Mouse (Mus musculus) lung, embryonic 15.5 days (tissue): ENCODE data around the gene Gm5485. TPM values are rescaled to one million over a fixed set of nuclear protein-coding genes. Genes with fewer than 3 reads are reported as not detected.

ENCODE experiments used
- ATAC-seq: fragments of 200-750 bp; cut with Nextera tagmentation; 2 replicates; pipeline ENCODE4 v1.8.0; 2017; ENCODE audit warnings: moderate number of reproducible peaks, borderline replicate concordance; ENCODE audit not compliant: low FRiP score, low TSS enrichment; ENCODE audit errors: extremely low read depth
- H3K27ac ChIP-seq: fragments of 300-500 bp; sonication (generic); 2 replicates; pipeline ENCODE4 v1.5.1; 2015; ENCODE audit warnings: moderate library complexity, mild to moderate bottlenecking, inconsistent platforms
- H3K27me3 ChIP-seq: fragments of 300-500 bp; sonication (generic); 2 replicates; pipeline ENCODE4 v1.6.1; 2015; ENCODE audit warnings: inconsistent platforms
- H3K36me3 ChIP-seq: fragments of 300-500 bp; sonication (generic); 2 replicates; pipeline ENCODE4 v1.6.1; 2015; ENCODE audit warnings: inconsistent platforms
- H3K4me1 ChIP-seq: fragments of 300-500 bp; sonication (generic); 2 replicates; pipeline ENCODE4 v1.6.1; 2015; ENCODE audit warnings: inconsistent platforms
- H3K4me2 ChIP-seq: fragments of 300-500 bp; sonication (generic); 2 replicates; pipeline ENCODE4 v1.6.1; 2015; ENCODE audit warnings: inconsistent platforms, mild to moderate bottlenecking, moderate library complexity
- H3K4me3 ChIP-seq: fragments of 300-500 bp; sonication (generic); 2 replicates; pipeline ENCODE4 v1.5.1; 2015; ENCODE audit warnings: mild to moderate bottlenecking, inconsistent platforms
- H3K9ac ChIP-seq: fragments of 300-500 bp; sonication (generic); 2 replicates; pipeline ENCODE4 v1.6.1; 2015; ENCODE audit warnings: inconsistent platforms
- H3K9me3 ChIP-seq: fragments of 300-500 bp; sonication (generic); 2 replicates; pipeline ENCODE4 v1.6.1; 2016; ENCODE audit warnings: inconsistent platforms
- WGBS: fragments of 180-500 bp; shearing (Covaris S2); methylation state at CpG from one replicate; pipeline ENCODE4 v1.1.7; 2015; 5-methylcytosine and 5-hydroxymethylcytosine counted together
- polyA plus RNA-seq: library from polyadenylated mRNA; unstranded; fragments of >200 nt; fragmentation: Nextera tagmentation; extraction: Ambion mirVana; gene quantifications from 2 replicates; pipeline ENCODE4 v1.2.1, GENCODE M21; 2015

Gm5485 gene
- polyA plus RNA-seq = not detected in 2 replicates

GRCm38 (mm10) chr16:48412246-48412645, at the start of gene Gm5485:
TSS of gene Gm5485 (minus strand) at chr16:48412416.
- H3K27me3 ChIP-seq = no peaks in the 10 kb centered on the region
- H3K4me3 ChIP-seq = no peak within 1 kb of the TSS
- no peaks in the 10 kb centered on the region for H3K36me3 ChIP-seq
- H3K4me1 ChIP-seq = peaks cover 9% of the 10 kb centered on the region
- no peak within 1 kb of the TSS for H3K4me2 ChIP-seq
- H3K27ac ChIP-seq = no peak within 1 kb of the TSS
- H3K9ac ChIP-seq = no peak within 1 kb of the TSS
- no peak for ATAC-seq
- 81% methylated on average over 1 of the region's 1 CpGs for WGBS
- no peaks in the 10 kb centered on the region for H3K9me3 ChIP-seq

- 38% methylated on average over 3 of the region's 3 CpGs for WGBS
- Histone ChIP-seq H3K36me3 (no peaks in the 10 kb centered on the region), H3K27ac (no peak overlapping the region), H3K9me3 (no peaks in the 10 kb centered on the region), H3K27me3 (no peaks in the 10 kb centered on the region), H3K4me1 (no peaks in the 10 kb centered on the region), H3K4me2 (no peak overlapping the region), H3K4me3 (no peak overlapping the region), H3K9ac (no peak overlapping the region)
- ATAC-seq = no peak
Measured at GRCm38 (mm10) chr16:48453264-48453663, 41.0 kb upstream of the Gm5485 start.

- no peak overlapping the region for H3K4me3 ChIP-seq
- 62% methylated on average over 8 of the region's 8 CpGs for WGBS
- H3K9ac ChIP-seq = no peak overlapping the region
- H3K9me3 ChIP-seq = no peaks in the 10 kb centered on the region
- H3K27me3 ChIP-seq = no peaks in the 10 kb centered on the region
- no peak overlapping the region for H3K27ac ChIP-seq
- no peak for ATAC-seq
- no peak overlapping the region for H3K4me2 ChIP-seq
- H3K4me1 ChIP-seq = no peaks in the 10 kb centered on the region
- H3K36me3 ChIP-seq = no peaks in the 10 kb centered on the region
Measured at GRCm38 (mm10) chr16:48446161-48446925, 34.1 kb upstream of the Gm5485 start.

GRCm38 (mm10) chr16:48444589-48444988, 32.4 kb upstream of the Gm5485 start:
- no peaks in the 10 kb centered on the region for H3K9me3 ChIP-seq
- no peak for ATAC-seq
- H3K9ac ChIP-seq = no peak overlapping the region
- H3K27me3 ChIP-seq = no peaks in the 10 kb centered on the region
- 94% methylated on average over 5 of the region's 5 CpGs for WGBS
- no peak overlapping the region for H3K4me3 ChIP-seq
- no peak overlapping the region for H3K4me2 ChIP-seq
- H3K4me1 ChIP-seq = no peaks in the 10 kb centered on the region
- H3K36me3 ChIP-seq = no peaks in the 10 kb centered on the region
- no peak overlapping the region for H3K27ac ChIP-seq

- Histone ChIP-seq H3K4me2 (no peak overlapping the region), H3K27ac (no peak overlapping the region)
- no peak for ATAC-seq
Measured at GRCm38 (mm10) chr16:48437476-48437875, 25.3 kb upstream of the Gm5485 start.

DNA sequence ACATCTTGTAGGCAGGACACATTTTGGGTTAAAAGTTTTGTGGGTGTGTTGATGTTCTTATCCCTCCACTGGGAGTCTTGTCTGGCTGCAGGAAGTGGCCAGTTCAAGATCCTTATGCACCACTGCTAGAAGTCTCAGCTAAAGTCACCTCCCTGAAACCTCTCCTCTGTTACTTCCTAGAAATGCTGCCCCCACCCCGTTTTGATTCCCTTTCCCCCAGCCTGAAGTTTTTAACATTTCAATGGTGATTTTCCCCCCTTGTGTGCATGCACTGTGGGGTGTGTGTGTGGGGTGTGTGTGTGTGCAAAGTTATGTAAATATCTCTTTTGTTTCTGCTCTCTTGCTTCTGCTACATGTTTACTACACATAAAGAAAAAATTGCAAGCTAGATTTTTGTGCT, 23.2 kb upstream of the Gm5485 start:
- H3K27ac ChIP-seq = no peak overlapping the region
- no peaks in the 10 kb centered on the region for H3K9me3 ChIP-seq
- 25% methylated on average over 1 of the region's 1 CpGs for WGBS

More at GRCm38 (mm10) chr16:48437476-48437875, 25.3 kb upstream of the Gm5485 start:
- H3K9ac ChIP-seq = no peak overlapping the region
- no peak overlapping the region for H3K4me3 ChIP-seq
- H3K4me1 ChIP-seq = no peaks in the 10 kb centered on the region
- H3K9me3 ChIP-seq = no peaks in the 10 kb centered on the region
- H3K27me3 ChIP-seq = no peaks in the 10 kb centered on the region
- no peaks in the 10 kb centered on the region for H3K36me3 ChIP-seq

GRCm38 (mm10) chr16:48431027-48431426, 18.8 kb upstream of the Gm5485 start, which contains the start of gene Morc1:
TSS of gene Morc1 (plus strand) at chr16:48431237.
- 0 out of 2 replicates have a peak, but pooled peaks cover 3% of the 10 kb centered on the region for H3K4me1 ChIP-seq
- no peak for ATAC-seq
- no peak within 1 kb of the TSS for H3K4me3 ChIP-seq
- H3K9ac ChIP-seq = no peak within 1 kb of the TSS
- no peak within 1 kb of the TSS for H3K27ac ChIP-seq
- H3K9me3 ChIP-seq = no peaks in the 10 kb centered on the region
- no peaks in the 10 kb centered on the region for H3K27me3 ChIP-seq
- H3K4me2 ChIP-seq = no peak within 1 kb of the TSS
- 92% methylated on average over 15 of the region's 15 CpGs for WGBS
- no peaks in the 10 kb centered on the region for H3K36me3 ChIP-seq

More for the DNA sequence above, 23.2 kb upstream of the Gm5485 start:
- no peak for ATAC-seq
- H3K4me1 ChIP-seq = no peaks in the 10 kb centered on the region
- H3K9ac ChIP-seq = no peak overlapping the region
- no peak overlapping the region for H3K4me2 ChIP-seq
- H3K4me3 ChIP-seq = no peak overlapping the region
- no peaks in the 10 kb centered on the region for H3K27me3 ChIP-seq
- no peaks in the 10 kb centered on the region for H3K36me3 ChIP-seq

DNA sequence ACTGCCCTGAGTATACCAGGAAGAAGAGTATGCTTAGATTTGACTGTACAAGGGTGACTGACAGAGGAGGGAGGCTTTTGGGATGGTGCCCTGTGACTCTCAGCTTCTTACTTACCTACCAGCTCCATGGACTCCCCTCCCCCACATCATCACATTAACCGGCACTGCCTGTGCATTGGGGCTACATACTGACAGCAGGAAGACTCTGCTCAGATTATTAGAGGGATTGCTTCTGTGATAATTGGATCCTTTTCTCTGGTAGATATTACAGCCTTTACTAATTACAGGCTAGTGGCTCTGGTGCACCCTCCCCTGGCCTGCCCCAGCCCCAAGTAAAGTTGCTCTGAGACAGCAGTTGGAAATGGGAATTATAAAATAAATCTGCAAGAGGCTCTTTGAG, 17.2 kb upstream of the Gm5485 start:
- Histone ChIP-seq H3K9ac (no peak overlapping the region), H3K36me3 (no peaks in the 10 kb centered on the region), H3K4me3 (no peak overlapping the region), H3K9me3 (no peaks in the 10 kb centered on the region), H3K4me1 (0 out of 2 replicates have a peak, but pooled peaks cover 3% of the 10 kb centered on the region), H3K27ac (no peak overlapping the region), H3K27me3 (no peaks in the 10 kb centered on the region), H3K4me2 (no peak overlapping the region)
- no peak for ATAC-seq
- 50% methylated on average over 1 of the region's 1 CpGs for WGBS

DNA sequence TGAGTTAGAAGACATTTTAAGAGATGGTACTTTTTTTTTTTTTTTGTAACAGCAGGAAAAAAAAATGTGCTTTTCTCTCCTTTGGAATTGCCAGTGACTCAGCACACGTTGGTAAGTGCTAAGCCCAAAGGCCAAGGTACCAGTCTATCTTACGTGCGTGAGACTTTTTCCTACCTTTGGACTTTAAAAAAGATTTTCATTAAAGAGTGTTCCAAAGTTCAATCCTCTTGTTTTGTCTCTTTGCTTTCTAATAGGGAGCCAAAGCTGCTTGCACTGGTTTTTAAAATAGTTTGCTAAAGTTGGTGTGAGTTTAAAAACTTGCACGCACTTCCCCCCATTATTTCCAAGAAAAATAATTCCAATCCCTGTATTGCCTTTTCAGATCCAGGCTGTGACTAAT, 11.9 kb upstream of the Gm5485 start:
- ATAC-seq = no peak
- Histone ChIP-seq H3K4me3 (no peak overlapping the region), H3K36me3 (no peaks in the 10 kb centered on the region), H3K4me2 (no peak overlapping the region), H3K27ac (no peak overlapping the region), H3K9ac (no peak overlapping the region), H3K27me3 (no peaks in the 10 kb centered on the region), H3K9me3 (no peaks in the 10 kb centered on the region), H3K4me1 (0 out of 2 replicates have a peak, but pooled peaks cover 2% of the 10 kb centered on the region)
- 86% methylated on average over 4 of the region's 4 CpGs for WGBS

DNA sequence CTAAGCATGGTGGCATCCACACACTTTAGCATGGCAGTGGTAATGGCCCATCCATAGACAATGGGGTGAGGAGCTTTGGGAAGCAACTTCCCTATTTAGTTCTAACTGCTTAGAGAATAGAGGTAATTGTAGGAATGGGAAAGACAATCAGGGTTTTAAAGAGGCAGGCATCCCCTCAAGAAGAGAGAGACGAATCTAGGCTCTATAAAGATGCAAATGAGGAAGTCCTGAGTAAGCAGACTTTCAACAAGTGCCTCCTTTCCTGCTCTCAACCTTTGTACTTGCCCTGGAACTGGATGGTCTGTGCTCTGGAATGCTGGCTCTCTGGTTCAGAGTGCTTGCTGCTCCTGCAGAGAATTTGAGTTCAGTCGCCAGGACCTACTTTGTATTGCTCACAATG, 10.3 kb upstream of the Gm5485 start:
- H3K36me3 ChIP-seq = no peaks in the 10 kb centered on the region
- H3K27me3 ChIP-seq = no peaks in the 10 kb centered on the region
- no peak for ATAC-seq
- WGBS = 43% methylated on average over 2 of the region's 2 CpGs
- no peaks in the 10 kb centered on the region for H3K9me3 ChIP-seq
- H3K4me3 ChIP-seq = no peak overlapping the region
- 0 out of 2 replicates have a peak, but pooled peaks cover 5% of the 10 kb centered on the region for H3K4me1 ChIP-seq
- H3K9ac ChIP-seq = no peak overlapping the region
- no peak overlapping the region for H3K4me2 ChIP-seq
- H3K27ac ChIP-seq = no peak overlapping the region

- Histone ChIP-seq H3K36me3 (no peaks in the 10 kb centered on the region), H3K4me1 (0 out of 2 replicates have a peak, but pooled peaks cover 5% of the 10 kb centered on the region), H3K4me2 (no peak overlapping the region), H3K9ac (no peak overlapping the region), H3K9me3 (no peaks in the 10 kb centered on the region), H3K27me3 (no peaks in the 10 kb centered on the region), H3K27ac (no peak overlapping the region), H3K4me3 (no peak overlapping the region)
- 61% methylated on average over 2 of the region's 2 CpGs for WGBS
- no peak for ATAC-seq
Measured at GRCm38 (mm10) chr16:48419035-48419434, 6.8 kb upstream of the Gm5485 start.

GRCm38 (mm10) chr16:48418557-48418956, 6.3 kb upstream of the Gm5485 start:
- H3K36me3 ChIP-seq = no peaks in the 10 kb centered on the region
- H3K27me3 ChIP-seq = no peaks in the 10 kb centered on the region
- H3K4me1 ChIP-seq = 0 out of 2 replicates have a peak, but pooled peaks cover 5% of the 10 kb centered on the region
- no peak overlapping the region for H3K4me2 ChIP-seq
- no peak; the same call in 1 of the 2 replicates for ATAC-seq
- WGBS = 35% methylated on average over 3 of the region's 3 CpGs
- no peak overlapping the region for H3K27ac ChIP-seq
- H3K9ac ChIP-seq = no peak overlapping the region
- no peak overlapping the region for H3K4me3 ChIP-seq
- no peaks in the 10 kb centered on the region for H3K9me3 ChIP-seq
